ENCODE assay signal across 7 mouse cellular contexts in genomic region chr7:45717918-45718297, GRCm38 (mm10). TPM values are rescaled to one million over a fixed set of nuclear protein-coding genes. Genes with fewer than 3 reads are reported as not detected.
A peak's percentile ranks its signal among the peaks of the same experiment; 100 is the strongest.
DNase-seq lines count a peak whose midpoint lies in the region; ATAC-seq lines count a peak whose summit lies in the region.

Sphk2 (minus strand) TSS chr7:45718002.

- H3K4me3 ChIP-seq in intestine, embryonic 15.5 days (replicated peaks), result peak within 1 kb of the TSS; percentile 71
- H3K4me3 ChIP-seq in midbrain, embryonic 10.5 days, result peak within 1 kb of the TSS; percentile 82

- peak within 1 kb of the TSS; percentile 91 for H3K9ac ChIP-seq in intestine, embryonic 15.5 days

- intact Hi-C loops in gastrocnemius, postnatal 36 days (cut with DNase I), result no loop called here
- intact Hi-C loops in left cerebral cortex, postnatal 25 days (cut with DNase I), result loop anchor here (5.0 kb wide), 1 partner anchor 84 kb away; no protein-coding TSS in a partner anchor

- peak; percentile 58 for ATAC-seq in intestine, embryonic 15.5 days

- H3K4me2 ChIP-seq in intestine, embryonic 15.5 days (replicated peaks), result peak within 1 kb of the TSS; percentile 83

- peaks cover 50% of the 10 kb centered on the region for H3K4me1 ChIP-seq in intestine, embryonic 15.5 days (replicated peaks)
- H3K4me1 ChIP-seq in midbrain, embryonic 10.5 days, result peaks cover 66% of the 10 kb centered on the region

- H3K36me3 ChIP-seq in intestine, embryonic 15.5 days, result peaks cover 20% of the 10 kb centered on the region
- peaks cover 53% of the 10 kb centered on the region for H3K36me3 ChIP-seq in midbrain, embryonic 10.5 days

- H3K9me3 ChIP-seq in intestine, embryonic 15.5 days, result no peaks in the 10 kb centered on the region
- no peaks in the 10 kb centered on the region for H3K9me3 ChIP-seq in midbrain, embryonic 10.5 days (replicated peaks)

- DNase-seq in adrenal gland, adult 18-20 months (ENCODE audit: low spot score in 2 of 2), result peak; percentile 98
- peak; percentile 97 for DNase-seq in embryo, embryonic 11 days
- DNase-seq in gastrocnemius, postnatal 36 days, result peak; percentile 97 to 98
- DNase-seq in left cerebral cortex, postnatal 25 days (ENCODE audit: low spot score in 2 of 2), result peak; percentile 99
- DNase-seq in midbrain, embryonic 10.5 days (ENCODE audit: low spot score), result peak; percentile 99
- peak; percentile 98 for DNase-seq in right cerebral cortex, postnatal 4 days

- under 1% methylated on average over 41 of the region's 41 CpGs for WGBS in intestine, embryonic 15.5 days
- under 1% methylated on average over 41 of the region's 41 CpGs for WGBS in midbrain, embryonic 10.5 days

- peak within 1 kb of the TSS; percentile 90 for H3K27ac ChIP-seq in intestine, embryonic 15.5 days
- H3K27ac ChIP-seq in midbrain, embryonic 10.5 days (replicated peaks), result peak within 1 kb of the TSS; percentile 96

- no peaks in the 10 kb centered on the region for H3K27me3 ChIP-seq in intestine, embryonic 15.5 days (replicated peaks)
- no peaks in the 10 kb centered on the region for H3K27me3 ChIP-seq in midbrain, embryonic 10.5 days (ENCODE audit: low read depth, poor library complexity, severe bottlenecking)

RNA-seq across cellular contexts. Expression of gene Sphk2, which starts in this region (rescaled TPM):
- total RNA-seq in adrenal gland, adult 18-20 months (2021), result 10 to 100 TPM; 37.7 to 42.0 TPM
- 10 to 100 TPM; 12.2 to 12.7 TPM for total RNA-seq in gastrocnemius, postnatal 36 days (2021)
- polyA plus RNA-seq in intestine, embryonic 15.5 days (2015; fragmentation: Nextera tagmentation; extraction: Ambion mirVana), result 38.1 and 41.6 TPM in 2 replicates
- total RNA-seq in left cerebral cortex, postnatal 25 days (2021), result 10 to 100 TPM; 29.7 to 29.8 TPM
- 32.3 and 32.8 TPM in 2 replicates for polyA plus RNA-seq in midbrain, embryonic 10.5 days (2016; fragmentation: Nextera tagmentation; extraction: Ambion mirVana)

Comparison
In these comparisons a context has a peak if more than half of its experiments do, and no peak if none do; other contexts are left out.
1. Peak in every context shown above with its lines: DNase-seq, ATAC-seq, H3K4me3 ChIP-seq and H3K27ac ChIP-seq.